Mouse (Mus musculus) cerebellum, adult (tissue): ENCODE results near the gene Itgb7.

Experiments used
- ATAC-seq: cut with Nextera tagmentation; 2 replicates; pipeline ENCODE4 v1.9.2; 2017; ENCODE audit warnings: mild to moderate bottlenecking, moderate library complexity, mixed read lengths; ENCODE audit not compliant: insufficient number of reproducible peaks, low FRiP score, low TSS enrichment

Gene Itgb7

DNA sequence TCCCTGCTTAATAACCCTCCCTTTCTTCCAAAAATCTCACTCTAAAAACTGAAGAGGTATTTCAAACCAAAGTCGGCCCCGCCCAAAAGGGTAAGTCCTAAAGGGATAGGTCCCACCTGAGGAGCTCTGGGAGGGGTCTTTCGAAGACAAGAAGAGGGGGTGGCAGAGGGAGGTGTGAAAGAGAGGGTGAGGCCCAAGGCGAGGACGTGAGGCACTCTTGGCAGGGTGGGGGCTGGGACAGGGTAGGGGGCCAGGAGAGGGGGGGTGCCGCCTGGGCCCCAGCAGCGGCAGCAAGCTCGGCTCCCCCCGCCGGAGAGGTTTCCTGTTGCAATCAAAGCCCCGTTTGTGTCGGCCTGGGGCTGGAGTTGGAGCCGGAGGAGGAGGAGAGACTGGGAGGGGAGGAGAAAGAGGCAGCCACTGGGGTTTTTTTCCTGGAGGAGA is 17.5 kb upstream of the Itgb7 start:
- ATAC-seq: no peak

DNA sequence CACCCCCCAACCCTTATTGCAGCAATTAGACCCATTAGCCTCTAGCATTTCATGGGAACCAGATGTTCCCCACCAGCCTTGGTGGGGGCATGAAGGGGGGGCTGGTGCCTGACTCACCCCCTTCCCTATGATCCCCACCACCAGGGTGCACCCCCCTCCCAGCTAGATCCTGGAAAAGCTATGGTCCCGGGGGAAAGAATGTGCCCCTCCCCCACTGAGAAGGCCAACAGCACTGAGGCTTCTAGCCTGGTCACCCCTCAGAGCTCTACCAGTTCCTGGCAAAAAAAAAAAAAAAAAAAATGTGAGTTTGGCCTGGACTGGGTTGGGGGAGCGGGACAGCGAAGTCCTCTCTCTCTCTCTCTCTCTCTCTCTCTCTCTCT is 17.1 kb upstream of the Itgb7 start:
- ATAC-seq: no peak

DNA sequence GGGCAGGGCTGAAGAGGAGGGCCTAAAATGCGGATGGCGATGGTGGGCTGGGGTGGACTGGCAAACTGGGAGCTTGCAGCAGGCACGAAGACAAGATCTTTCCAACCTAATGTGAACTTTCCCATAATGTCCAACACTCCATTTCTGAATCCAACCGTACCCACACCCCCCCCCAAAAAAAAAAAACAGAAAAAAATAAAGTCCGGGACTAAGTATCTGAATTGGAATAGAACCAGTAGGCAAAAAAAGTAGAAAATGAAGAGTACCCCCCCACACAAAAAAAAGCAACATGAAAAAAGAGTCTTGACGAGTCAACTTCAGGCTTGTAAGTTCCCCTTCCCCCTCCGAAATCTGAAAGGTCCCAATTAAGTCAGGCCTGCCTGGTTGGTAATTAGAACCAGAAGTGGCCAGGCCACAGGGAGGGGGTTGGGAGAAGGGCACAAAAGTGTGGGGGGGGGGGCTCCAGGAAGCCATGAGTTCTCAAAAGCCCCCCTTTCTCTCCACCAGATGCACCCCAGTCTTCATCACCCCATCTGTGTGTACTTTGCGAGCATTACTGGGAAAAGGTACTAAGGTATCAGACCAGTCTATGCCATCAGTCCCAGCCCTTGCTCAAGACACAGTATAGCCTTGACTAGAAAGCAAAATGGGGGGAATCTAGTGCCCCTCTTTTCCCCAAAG is 16.5 kb upstream of the Itgb7 start:
- ATAC-seq: no peak

DNA sequence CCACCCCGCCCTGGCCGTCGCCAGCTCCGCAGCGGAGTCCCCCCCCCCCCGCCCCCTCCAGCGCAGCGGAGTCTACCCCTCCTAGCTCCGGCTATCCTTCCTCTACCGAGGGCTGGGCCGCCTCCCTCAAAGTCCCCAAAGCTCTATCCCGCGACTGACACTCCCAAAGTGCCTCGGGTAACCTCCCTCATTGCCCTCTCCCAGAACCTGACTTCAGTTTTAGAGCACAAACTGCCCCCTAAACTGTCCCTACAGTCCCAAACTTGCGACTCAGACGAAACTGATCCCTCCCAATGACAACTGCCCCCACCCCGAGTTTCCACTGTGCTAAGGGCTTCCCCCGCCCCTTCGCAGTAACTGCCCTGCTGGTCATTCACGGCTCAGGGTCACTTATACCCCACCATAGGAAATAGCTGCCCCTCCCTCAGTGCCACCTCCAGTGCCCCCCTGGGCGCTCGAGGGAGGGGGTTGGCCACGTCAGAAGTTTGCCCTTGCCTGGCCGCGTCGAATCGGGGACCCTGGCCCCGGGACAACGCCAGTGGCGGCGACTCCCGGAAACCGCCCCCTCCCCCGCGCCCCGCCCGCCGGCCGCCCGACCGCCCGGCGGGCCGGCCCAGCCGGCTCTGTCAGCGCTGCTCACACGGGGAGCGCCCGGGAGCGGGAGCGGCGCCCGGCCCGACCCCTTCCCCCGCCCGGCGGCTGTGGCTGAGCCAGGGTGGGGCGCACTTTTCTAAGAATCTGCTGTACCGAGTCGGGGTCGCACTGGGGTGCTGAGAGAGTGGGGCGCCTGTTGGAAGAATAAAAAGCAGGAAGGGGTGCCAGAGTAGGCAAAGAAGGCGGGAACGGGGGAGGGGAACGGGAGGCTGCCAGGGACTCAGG is 15.7 kb upstream of the Itgb7 start:
- peak; percentile 15; the same call in 1 of the 2 replicates for ATAC-seq

DNA sequence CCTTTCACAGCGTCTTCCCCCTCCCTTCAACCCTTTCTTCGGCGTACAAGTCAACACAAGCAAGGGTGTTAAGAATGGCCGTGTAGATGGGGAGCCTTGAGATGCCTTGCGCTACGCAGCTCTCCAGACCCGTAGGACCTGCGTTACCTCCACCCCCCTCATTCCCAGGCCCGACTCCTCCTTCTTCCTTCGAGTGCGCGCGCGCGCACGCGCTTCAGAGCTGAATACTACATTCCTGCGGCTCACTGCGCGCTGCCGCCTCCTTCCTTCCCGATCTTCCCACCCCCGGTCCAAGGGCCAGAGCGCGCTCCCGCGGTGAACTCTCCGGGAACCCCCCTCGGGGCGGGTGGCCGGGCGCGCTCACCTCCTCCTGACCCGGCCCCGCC is 15.1 kb upstream of the Itgb7 start:
- ATAC-seq: peak; percentile 81

DNA sequence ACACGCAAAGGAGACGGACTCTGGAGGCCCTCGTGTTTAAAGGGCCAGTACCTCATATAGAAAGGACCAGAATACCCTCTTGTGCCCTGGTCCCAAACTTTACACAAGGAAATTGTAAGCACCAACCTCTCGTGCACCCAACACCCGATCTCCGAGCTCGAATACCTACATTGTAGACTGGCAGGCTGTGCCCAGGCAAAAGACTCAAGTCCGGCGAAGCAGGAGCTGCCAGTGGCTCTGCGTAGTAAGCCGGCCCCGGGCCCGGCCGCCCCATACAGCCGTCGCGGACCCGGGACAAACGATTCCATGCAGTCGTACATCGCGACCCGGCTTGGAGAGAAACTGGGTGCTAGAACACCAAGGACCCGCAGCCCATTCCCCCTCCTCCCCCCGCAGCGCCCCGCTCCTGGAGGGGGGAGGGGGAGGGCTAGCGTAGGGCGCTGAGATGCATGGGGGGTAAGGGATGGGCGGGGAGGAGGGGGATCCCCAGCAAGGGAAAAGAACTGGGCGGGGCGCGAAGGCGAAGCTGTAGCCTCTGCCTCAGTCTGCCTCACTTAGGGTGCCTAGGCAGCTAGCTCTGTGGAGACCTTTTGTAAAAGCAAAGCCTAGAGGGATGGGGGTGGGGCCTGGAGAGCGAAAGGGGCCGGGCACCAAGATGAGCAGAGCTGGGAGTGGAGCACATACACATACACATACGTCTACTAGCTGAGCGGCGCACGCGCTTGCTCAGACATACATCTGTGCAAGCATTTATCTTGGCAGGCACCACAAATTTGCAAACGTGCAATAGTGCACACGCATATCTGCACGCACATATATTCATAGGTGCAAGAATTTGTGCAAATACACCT is 14.4 kb upstream of the Itgb7 start:
- peak; percentile 54; the same call in 1 of the 2 replicates for ATAC-seq

DNA sequence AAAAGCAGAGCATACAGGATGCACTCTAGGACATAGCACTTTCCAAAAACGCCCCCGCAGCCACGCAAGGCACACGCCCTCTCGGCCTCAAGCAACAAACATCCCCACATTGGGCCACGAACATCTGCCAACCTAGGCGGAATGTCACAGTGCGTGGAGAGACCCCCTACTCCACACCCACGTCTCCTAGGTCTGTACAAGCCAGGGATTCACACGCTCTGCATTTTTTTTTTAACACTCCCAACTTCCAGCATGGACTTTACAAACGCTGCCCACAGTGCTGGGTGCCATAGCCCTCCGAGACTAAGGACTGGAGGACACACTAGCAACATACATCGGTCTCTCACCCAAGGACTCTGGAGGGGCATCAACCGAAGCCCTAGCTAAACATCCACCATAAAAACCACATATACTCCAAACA is 13.7 kb upstream of the Itgb7 start:
- no peak for ATAC-seq

DNA sequence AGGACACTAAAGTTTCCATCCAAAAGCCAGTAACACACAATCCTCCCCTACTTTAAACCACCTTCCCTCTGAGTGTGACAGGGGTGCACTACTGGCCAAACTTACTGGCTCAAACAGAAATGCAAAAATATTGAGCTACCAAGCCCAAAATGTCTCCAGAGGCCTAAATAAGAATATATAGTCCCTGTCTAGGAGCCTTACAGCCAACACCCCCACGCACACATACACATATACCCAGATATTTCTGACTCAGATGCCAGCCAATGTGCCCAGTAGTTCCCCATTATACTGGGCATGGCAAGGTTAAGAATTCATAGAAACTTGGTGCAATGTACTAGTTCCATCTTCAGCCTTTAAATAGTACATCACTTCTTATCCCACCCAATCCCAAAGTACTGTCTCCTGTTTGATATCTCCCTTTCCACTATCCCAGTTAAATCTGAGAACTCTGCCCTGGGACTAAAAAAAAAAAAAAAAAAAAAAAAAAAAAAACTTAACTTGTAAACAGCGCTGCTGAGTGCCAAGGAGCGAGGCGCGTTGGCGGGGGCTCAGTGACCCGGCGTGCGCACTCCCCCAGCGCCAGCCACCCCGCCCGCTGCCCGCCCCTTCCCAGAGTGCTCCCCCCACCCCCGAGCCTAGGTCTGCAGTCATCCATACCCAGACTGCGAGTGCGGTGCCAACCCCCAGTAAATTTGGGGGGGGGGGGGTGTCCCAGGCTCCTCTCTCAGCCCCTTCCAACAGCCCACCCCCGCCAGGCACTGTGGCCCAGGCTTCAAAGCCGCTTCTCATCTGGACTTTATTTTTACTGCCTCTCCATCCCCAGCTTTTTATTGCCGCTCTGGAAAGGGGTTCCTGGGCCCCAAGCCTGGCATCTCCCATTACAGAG is 12.8 kb upstream of the Itgb7 start:
- no peak for ATAC-seq

DNA sequence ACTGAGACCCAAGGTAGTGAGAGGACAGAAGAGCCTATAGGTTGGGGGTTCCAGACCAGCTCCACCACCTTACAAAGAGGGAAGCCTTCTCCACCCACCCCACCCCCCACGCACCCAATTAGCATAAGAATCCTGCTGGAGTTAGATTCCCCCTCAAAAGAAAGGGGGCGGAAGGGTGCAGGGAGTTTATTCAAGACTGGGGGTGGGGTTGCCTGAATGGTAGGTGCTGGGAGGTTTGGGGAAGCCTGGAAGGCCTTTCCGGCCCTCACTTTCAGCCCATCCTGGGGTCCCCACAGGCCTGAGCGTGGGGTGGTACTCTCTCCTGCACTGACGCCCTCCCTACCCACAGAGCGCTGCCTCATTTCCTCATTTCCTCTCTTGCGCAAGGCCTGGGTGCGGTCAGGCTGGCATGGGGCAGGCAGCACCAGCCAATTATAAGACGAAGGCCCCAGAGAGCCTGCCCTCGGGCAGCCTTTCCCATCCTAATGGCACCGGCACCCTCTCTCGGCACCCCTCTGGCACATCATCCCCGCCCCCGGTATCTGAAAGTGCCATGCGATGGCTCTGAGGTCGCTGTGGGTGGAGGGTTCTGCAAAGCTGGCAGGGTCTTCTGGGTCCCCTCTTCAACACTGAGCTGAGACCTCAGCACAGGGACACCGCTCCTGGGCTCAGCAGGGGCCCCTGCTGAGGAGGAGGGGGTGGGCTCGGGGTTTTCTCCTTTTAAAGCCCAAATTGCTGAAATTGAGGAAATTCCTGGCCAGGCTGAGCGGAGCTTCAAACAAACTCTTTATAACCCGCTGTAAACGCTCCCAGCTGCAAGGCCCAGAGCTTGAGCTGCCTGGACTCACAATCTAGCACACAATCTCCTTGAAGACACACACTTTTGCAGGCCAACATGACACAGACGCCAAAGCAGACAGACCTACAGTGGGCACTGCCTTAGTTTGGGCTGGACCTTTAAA is 11.8 kb upstream of the Itgb7 start:
- no peak for ATAC-seq

DNA sequence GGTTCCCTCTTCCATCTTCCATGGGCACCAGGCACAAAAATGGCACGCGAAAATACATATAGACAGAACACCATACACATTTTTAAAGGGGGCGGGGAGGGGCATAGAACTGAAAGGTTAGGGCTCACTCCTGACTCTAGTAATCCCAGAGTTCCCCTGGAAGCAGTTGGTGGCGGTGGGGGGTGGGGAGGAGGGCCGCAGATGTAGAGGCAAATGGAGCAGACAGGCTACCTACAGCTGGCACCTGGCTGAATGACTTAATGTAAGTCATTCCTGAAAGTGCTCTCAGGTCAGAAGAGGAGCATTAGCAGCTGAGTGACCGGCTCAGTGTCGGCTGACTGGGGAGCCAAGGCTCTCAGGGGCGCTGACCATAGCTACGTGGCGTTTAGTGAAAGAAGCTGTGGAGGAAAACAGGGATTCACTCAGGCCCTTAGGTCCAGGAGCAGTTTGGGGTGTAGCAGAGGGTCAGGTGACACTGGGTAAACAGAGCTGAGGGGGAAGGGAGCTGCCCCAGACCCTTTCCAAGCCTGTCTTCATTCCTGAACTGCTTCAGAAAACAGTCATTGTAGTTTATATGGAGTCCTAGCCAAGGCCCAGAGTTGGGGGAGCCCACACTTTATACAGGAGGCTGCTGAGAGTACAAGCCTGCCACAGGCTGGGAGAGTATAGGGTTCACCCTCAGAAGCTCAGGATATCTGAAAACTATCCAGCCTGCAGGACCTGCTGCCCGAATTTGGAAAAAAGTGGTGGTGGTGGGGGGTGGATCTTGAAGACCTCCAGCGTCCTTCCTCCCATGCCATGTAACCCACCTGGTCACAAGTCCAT is 10.9 kb upstream of the Itgb7 start:
- ATAC-seq: no peak

DNA sequence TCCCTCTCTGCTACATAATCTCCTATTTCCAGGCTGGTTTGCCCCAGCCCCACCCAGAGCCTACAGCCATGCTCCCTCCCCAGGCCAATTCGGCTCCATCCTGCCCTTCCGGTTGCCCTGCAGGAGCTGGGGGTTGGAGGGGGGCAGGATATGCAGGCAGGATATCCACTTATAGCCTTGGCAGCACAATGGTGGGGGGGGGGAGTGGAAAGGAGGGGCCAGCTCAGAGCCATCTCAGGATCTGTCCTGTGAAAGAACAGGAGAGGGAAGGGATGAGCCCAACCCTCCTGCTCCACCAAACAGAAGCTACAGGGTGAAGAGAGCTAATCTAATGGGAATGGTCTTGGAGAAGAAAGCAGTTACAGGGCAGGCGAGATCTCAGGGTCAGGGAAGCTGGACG is 8.9 kb upstream of the Itgb7 start:
- no peak for ATAC-seq

DNA sequence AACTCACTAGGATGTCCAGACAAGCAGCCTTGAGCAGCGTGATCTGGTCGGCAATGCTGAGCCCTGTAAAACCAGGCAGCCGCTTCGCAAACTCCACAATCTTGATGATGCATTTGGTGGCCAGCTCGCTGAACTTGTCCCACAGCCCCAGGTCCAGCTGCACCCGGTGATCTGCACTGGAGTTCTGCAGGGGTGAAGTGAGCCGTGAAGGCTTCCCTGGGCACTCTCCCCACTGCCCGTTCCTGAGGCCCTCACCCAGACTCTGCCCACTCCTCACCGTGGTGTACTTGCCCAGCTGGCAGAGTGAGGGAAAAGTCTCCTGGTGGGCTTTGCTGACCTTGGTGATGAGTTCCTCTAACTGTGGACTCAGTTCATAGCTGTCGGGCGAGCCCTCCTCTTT is 8.1 kb upstream of the Itgb7 start:
- ATAC-seq: no peak

DNA sequence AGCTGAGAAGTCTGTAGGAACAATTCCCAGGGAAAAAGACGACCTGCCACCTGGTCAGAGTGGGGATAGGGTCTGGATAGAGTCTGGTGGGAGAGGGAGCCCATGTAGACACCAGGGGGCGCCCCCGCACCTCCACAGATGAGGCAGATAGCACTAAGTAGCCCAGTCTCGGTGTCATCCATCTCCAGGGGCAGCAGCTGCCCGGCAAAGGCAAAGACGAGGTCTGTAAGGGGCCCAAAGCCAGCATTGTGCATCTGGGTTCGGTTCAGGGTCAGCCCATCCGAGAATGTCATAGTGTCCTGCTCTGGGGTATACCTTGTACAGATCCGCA is 7.5 kb upstream of the Itgb7 start:
- peak; percentile 62; the same call in 1 of the 2 replicates for ATAC-seq

DNA sequence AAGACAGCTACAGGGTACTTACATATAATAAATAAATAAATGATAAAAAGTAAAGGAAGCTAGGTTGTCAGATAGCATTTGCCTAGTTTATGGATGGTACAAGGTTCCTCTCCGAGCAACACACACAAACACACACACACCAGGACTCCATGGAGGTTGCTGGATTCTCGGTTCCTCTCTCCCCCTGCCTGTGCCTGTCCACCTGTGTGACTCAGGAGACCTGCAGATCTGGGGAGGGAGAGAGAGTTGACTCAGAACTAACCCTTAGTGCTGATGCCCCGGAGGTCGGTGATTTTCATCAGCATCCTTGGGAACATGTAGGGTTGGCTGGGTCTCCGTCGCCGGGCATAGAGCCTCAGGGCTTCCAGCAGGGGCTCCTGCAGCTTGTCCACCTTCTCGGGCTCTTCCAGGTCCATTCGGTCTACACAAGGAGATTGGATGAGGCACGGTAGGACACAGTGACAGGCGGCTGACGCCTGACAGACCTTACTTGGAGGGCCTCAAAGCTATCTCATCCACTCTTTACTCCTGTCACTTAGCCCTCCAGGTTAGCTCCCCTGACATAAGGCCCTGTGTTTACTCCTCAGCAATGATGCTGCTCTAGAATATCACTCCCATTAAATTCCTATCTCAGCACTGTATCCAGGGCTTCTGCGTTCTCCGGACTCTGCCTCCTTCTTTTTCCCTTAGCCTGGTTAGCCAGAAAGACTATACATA is 7.0 kb upstream of the Itgb7 start:
- ATAC-seq: no peak

DNA sequence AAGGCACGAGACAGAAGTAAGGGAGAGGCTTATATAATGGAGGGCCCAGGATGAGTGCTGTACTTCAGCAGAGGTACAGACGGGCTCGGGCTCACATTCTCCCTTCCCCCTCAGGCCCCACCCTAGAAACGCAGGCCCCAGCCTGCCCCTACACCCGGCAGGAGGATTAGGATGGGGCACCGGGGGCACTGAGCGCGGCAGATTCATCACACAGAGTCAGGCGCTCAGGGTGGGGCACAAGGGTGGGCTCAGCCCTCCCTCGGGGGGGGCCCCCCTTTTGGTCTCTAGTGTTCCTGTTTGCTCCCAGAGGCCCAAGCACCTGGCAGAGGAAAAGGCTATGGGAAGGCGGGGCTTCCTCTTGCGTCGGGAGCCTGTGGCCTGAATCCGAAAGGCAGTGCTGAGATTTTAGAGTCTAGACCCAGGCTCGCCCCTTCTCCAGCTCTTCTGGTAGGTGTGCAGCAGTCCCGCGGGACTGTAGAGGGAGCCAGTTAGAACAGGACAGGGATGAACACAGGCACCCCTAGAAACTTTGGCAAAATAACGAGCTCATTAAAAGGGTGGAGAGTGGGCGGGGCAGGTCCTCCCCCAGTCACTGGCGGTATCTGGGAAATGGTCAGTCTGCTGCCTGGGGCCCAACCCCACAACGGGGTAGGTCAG is 3.8 kb upstream of the Itgb7 start:
- ATAC-seq: no peak

DNA sequence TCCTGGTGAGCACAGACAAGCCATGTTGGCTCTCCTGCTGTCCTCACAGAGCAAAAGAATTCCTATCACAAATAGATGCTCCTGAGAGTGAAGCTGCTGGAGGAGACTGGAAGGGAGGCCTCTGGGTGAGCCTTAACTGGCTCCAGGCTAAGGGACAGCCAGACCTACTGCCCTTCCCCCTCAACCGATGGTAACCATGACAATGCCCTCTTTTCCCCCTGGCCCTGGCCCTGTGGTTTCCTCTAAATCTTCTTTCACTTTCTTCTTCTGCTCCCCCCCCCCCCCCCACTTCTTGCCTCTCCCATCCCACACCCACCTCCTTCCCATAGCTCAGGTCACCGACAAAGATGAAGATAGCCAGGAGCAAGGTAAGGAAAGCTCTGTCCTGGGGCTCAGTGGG is 2.2 kb upstream of the Itgb7 start:
- ATAC-seq: no peak

DNA sequence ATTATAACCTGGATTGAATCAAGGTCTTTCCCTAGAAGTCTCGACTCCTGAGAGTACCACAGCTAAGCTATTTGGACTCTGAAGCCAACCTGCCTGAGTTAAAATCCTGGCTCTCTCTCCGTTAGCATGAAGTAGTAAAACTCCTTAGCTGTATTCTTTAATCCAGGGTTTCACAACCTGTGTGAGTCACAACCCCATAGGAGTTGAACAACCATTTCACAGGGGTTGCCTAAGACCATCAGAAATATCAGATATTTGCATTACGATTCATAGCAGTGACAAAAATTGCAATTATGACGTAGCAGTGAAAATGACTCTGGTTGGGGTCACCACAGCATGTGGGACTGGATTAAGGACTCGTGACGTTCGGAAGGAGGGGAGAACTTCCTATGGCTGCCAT is 1.0 kb upstream of the Itgb7 start:
- no peak for ATAC-seq
